In genomic region chr2:179913349-179913748, GRCm38 (mm10) we compare ENCODE assay signal across 28 mouse cellular contexts.
DNase-seq lines count a peak whose midpoint lies in the region; ATAC-seq lines count a peak whose summit lies in the region.
"Had no signal": no experiment of that assay in that cellular context is flagged by ENCODE, and none has a peak within 500 bp of the region (broad histone marks: within the 10 kb centered on the region; RNA-seq: fewer than 3 reads in every experiment).

No protein-coding gene starts in this region.

- no peak overlapping the region for H3K4me2 ChIP-seq in hindbrain, embryonic 12.5 days (replicated peaks)
- no peak overlapping the region for H3K4me2 ChIP-seq in hindbrain, embryonic 16.5 days (ENCODE audit: low read length)
- H3K4me2 ChIP-seq in neural tube, embryonic 15.5 days: no peak overlapping the region
- no peak overlapping the region for H3K4me2 ChIP-seq in midbrain, embryonic 14.5 days (ENCODE audit: low read length)
- H3K4me2 ChIP-seq: embryonic facial prominence, embryonic 12.5 days; forebrain, embryonic 15.5 days; heart, embryonic 12.5 days; limb, embryonic 15.5 days; liver, embryonic 13.5 days; stomach, embryonic 15.5 days had no signal

- no peak overlapping the region for H3K9ac ChIP-seq in hindbrain, embryonic 12.5 days
- H3K9ac ChIP-seq in hindbrain, embryonic 16.5 days (ENCODE audit: low read depth, low read length): no peak overlapping the region
- no peak overlapping the region for H3K9ac ChIP-seq in neural tube, embryonic 15.5 days (replicated peaks)
- H3K9ac ChIP-seq in midbrain, embryonic 14.5 days (replicated peaks; ENCODE audit: low read length): no peak overlapping the region
- H3K9ac ChIP-seq: embryonic facial prominence, embryonic 12.5 days; forebrain, embryonic 15.5 days; heart, embryonic 12.5 days; limb, embryonic 15.5 days; liver, embryonic 13.5 days; stomach, embryonic 15.5 days had no signal

- intact Hi-C loops in left cerebral cortex, postnatal 36 days (cut with DNase I): no loop called here
- intact Hi-C loops in left cerebral cortex, postnatal 4 days (cut with DNase I): no loop called here

- WGBS in hindbrain, embryonic 12.5 days: 52% methylated on average over 15 of the region's 15 CpGs
- 40% methylated on average over 15 of the region's 15 CpGs for WGBS in hindbrain, embryonic 16.5 days
- WGBS in neural tube, embryonic 15.5 days: 25% methylated on average over 15 of the region's 15 CpGs
- 31% methylated on average over 15 of the region's 15 CpGs for WGBS in midbrain, embryonic 14.5 days

- peaks cover 51% of the 10 kb centered on the region for H3K36me3 ChIP-seq in hindbrain, embryonic 12.5 days
- peaks cover 8% of the 10 kb centered on the region; the same call in 1 of the 2 replicates for H3K36me3 ChIP-seq in hindbrain, embryonic 16.5 days (ENCODE audit: control insufficient read depth, insufficient read depth, low read length)
- H3K36me3 ChIP-seq in neural tube, embryonic 15.5 days: peaks cover 50% of the 10 kb centered on the region
- peaks cover 56% of the 10 kb centered on the region for H3K36me3 ChIP-seq in midbrain, embryonic 14.5 days (ENCODE audit: control insufficient read depth, insufficient read depth, low read length)

- peaks cover 16% of the 10 kb centered on the region for H3K4me1 ChIP-seq in hindbrain, embryonic 12.5 days
- H3K4me1 ChIP-seq in hindbrain, embryonic 16.5 days (ENCODE audit: control insufficient read depth, insufficient read depth, low read depth, low read length): no peaks in the 10 kb centered on the region
- peaks cover 4% of the 10 kb centered on the region for H3K4me1 ChIP-seq in neural tube, embryonic 15.5 days
- no peaks in the 10 kb centered on the region for H3K4me1 ChIP-seq in midbrain, embryonic 14.5 days (ENCODE audit: control insufficient read depth, insufficient read depth, low read length)
- H3K4me1 ChIP-seq: forebrain, embryonic 15.5 days; heart, embryonic 12.5 days; limb, embryonic 10.5 days; limb, embryonic 15.5 days; liver, embryonic 13.5 days; stomach, embryonic 15.5 days had no signal

- no peak overlapping the region for H3K4me3 ChIP-seq in hindbrain, embryonic 12.5 days
- no peak overlapping the region for H3K4me3 ChIP-seq in hindbrain, embryonic 16.5 days (ENCODE audit: low read length)
- no peak overlapping the region for H3K4me3 ChIP-seq in neural tube, embryonic 15.5 days (replicated peaks)
- no peak overlapping the region for H3K4me3 ChIP-seq in midbrain, embryonic 14.5 days (replicated peaks; ENCODE audit: low read depth, low read length)
- H3K4me3 ChIP-seq: embryonic facial prominence, embryonic 12.5 days; forebrain, embryonic 15.5 days; heart, adult 2 months; heart, embryonic 12.5 days; limb, embryonic 10.5 days; limb, embryonic 15.5 days; liver, embryonic 13.5 days; stomach, embryonic 15.5 days had no signal

- 0 out of 2 replicates have a peak, but pooled peaks have one; percentile 24 for ATAC-seq in hindbrain, embryonic 12.5 days (ENCODE audit: low FRiP score)
- ATAC-seq in hindbrain, embryonic 16.5 days: no peak
- ATAC-seq in neural tube, embryonic 15.5 days (ENCODE audit: low FRiP score): no peak
- ATAC-seq in midbrain, embryonic 14.5 days (ENCODE audit: low FRiP score, low TSS enrichment): no peak
- ATAC-seq: CD4-positive, CD25-positive, alpha-beta regulatory T cell, adult 4 months; forebrain, embryonic 15.5 days; inflammation-experienced regulatory T-cells, adult 6 months; lung, postnatal 0 days had no signal

- H3K27ac ChIP-seq in hindbrain, embryonic 12.5 days: no peak overlapping the region
- no peak overlapping the region for H3K27ac ChIP-seq in hindbrain, embryonic 16.5 days (ENCODE audit: low read depth, low read length)
- no peak overlapping the region for H3K27ac ChIP-seq in neural tube, embryonic 15.5 days (replicated peaks)
- H3K27ac ChIP-seq in midbrain, embryonic 14.5 days (replicated peaks; ENCODE audit: low read depth, low read length): no peak overlapping the region
- H3K27ac ChIP-seq: embryonic facial prominence, embryonic 12.5 days; forebrain, embryonic 15.5 days; heart, adult 2 months; limb, embryonic 10.5 days; limb, embryonic 15.5 days; liver, embryonic 13.5 days; stomach, embryonic 15.5 days had no signal

- no peaks in the 10 kb centered on the region for H3K9me3 ChIP-seq in hindbrain, embryonic 12.5 days (replicated peaks)
- H3K9me3 ChIP-seq in hindbrain, embryonic 16.5 days (ENCODE audit: control insufficient read depth, low read length): no peaks in the 10 kb centered on the region
- no peaks in the 10 kb centered on the region for H3K9me3 ChIP-seq in neural tube, embryonic 15.5 days (replicated peaks)
- no peaks in the 10 kb centered on the region for H3K9me3 ChIP-seq in midbrain, embryonic 14.5 days (ENCODE audit: control insufficient read depth, low read length)
- H3K9me3 ChIP-seq: embryonic facial prominence, embryonic 12.5 days; forebrain, embryonic 15.5 days; heart, embryonic 12.5 days; limb, embryonic 10.5 days; limb, embryonic 15.5 days; liver, embryonic 13.5 days; megakaryocyte, embryonic 14.5 days; stomach, embryonic 15.5 days had no signal

- H3K27me3 ChIP-seq in hindbrain, embryonic 12.5 days: no peaks in the 10 kb centered on the region
- no peaks in the 10 kb centered on the region for H3K27me3 ChIP-seq in hindbrain, embryonic 16.5 days (replicated peaks; ENCODE audit: control insufficient read depth, insufficient read depth, low read length)
- H3K27me3 ChIP-seq in neural tube, embryonic 15.5 days (replicated peaks): no peaks in the 10 kb centered on the region
- H3K27me3 ChIP-seq in midbrain, embryonic 14.5 days (ENCODE audit: control insufficient read depth, insufficient read depth, low read length): no peaks in the 10 kb centered on the region
- H3K27me3 ChIP-seq: embryonic facial prominence, embryonic 12.5 days; forebrain, embryonic 15.5 days; heart, embryonic 12.5 days; limb, embryonic 15.5 days; liver, embryonic 13.5 days; megakaryocyte, embryonic 14.5 days; stomach, embryonic 15.5 days had no signal

- DNase-seq in neural tube, embryonic 10.5 days (ENCODE audit: extremely low spot score, low spot score): peak; percentile 22
- DNase-seq in midbrain, embryonic 14.5 days: peak; percentile 2
- DNase-seq in left cerebral cortex, postnatal 36 days (ENCODE audit: low spot score in 2 of 2): no peak
- no peak for DNase-seq in left cerebral cortex, postnatal 4 days
- DNase-seq: adrenal gland, postnatal 14 days; cerebellum, adult 11 months; cerebellum, adult 9-10 months; heart, adult 2 months; heart, postnatal 4 days; kidney, adult 11 months; kidney, postnatal 36 days; liver, embryonic 13.5 days; lung, adult 18-20 months; lung, postnatal 4 days; right cerebral cortex, postnatal 25 days had no signal

Comparison
In these comparisons a context has a peak if more than half of its experiments do, and no peak if none do; other contexts are left out.
1. DNase-seq: peak in neural tube, embryonic 10.5 days (single experiment) and midbrain, embryonic 14.5 days (single experiment); none in left cerebral cortex, postnatal 36 days (0 of 2) and left cerebral cortex, postnatal 4 days (single experiment).